Mouse (Mus musculus): ENCODE data around the gene Olfr510.
"Not testable (repeated sequence)": the region's sequence is repeated elsewhere in the genome, so short reads cannot be mapped to it uniquely, and the experiment has no call there.

Gene Olfr510

DNA sequence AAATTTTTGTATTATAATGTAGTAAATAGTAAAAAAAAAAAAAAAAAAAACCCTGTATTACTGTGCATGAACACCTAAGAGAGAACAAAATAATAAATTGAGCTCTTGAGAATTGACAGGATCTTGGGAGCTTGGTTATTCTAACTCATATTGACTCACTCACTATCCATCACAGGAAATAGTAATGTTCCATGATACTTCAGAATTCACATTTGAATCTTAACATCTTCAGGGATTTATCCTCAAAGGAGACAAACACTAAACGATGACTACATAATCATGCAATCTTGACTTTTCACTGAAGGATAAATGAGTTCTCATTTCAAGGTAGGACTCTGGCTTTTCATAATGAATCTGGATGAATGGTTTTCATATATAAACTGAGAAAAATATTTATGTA is at the start of gene Olfr510:
TSS of gene Olfr510 (plus strand) at position 301 of the 400 bp plus-strand sequence.
- in situ Hi-C loops (cut with MboI, MseI), result no loop called here

DNA sequence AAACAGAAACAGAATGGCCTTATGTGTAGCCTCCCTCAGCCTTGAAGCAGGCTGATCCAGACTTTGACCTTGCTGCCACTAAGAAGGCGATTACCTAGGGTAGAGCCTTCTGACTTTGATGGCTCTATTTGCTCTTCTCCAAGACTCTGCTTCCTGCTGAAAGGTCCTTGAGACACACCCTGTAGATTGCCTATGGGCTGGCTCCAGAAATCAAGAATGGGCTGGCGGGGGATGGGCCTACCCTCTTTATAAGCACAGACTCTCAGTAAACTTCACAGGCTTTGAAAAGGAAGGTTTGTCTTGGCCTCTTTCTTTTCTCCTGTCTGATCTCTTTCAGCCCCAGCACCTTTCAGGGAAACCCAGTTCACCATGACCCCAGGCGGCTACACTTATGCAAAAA is 49.4 kb upstream of the Olfr510 start:
- in situ Hi-C loops (cut with MboI, MseI), result not testable (repeated sequence)

DNA sequence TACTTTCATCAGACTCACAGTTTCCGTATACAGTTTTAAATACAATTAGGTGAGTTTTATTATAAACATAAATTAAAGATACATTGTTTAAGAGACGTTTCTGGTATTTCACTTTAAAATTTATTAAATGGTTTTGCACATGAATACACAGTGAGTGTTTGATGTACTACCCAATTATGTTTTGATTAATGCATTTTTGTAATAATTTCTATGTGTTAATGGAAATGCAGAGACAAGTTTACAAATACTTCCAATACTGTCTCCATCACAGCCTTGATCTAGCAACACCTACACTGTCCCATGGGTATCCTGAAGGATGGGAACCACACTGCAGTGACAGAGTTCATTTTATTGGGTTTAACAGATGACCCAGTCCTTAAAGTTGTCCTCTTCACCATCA is 44.7 kb upstream of the Olfr510 start, which contains the start of gene Olfr507:
TSS of gene Olfr507 (plus strand) at position 301 of the 400 bp plus-strand sequence.
- in situ Hi-C loops (cut with MboI, MseI), result no loop called here

DNA sequence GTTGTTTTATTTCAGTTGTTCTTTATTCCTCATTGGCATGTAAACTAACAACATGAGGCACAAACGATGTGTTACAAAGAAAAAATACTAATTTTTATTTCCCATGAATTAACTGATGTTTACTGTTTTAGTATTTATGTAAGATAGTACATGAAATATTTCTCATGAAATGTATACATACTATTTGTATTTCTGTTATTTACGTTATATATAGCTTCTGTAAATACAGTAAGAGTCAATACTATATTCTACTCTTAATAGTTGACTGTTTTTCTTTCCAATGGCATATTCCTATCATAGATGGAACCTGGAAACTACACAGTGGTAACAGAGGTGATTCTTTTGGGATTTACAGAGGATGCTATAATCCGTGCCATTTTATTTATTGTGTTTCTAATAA is 36.5 kb upstream of the Olfr510 start, which contains the start of gene Olfr508:
TSS of gene Olfr508 (plus strand) at position 301 of the 400 bp plus-strand sequence.
- in situ Hi-C loops (cut with MboI, MseI), result no loop called here

DNA sequence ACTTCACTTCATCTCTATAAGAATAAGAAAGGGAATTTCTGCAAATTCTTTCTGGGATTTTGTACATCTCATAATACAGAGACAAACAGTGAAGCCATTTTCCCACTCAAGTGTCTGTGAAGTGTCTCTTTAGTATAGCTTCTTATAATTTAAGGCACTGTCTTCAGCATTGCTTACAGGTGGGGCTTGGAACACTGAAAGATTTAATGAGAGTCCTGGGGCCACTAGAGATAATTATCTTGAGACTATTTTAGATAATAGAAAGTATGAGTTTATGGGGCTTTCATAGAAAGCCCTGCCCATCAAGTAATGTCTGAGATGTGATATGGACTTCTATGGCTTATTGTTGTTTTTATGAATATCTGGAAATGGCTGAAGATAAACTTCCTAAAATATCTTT is 14.4 kb upstream of the Olfr510 start, which contains the start of gene Olfr509:
TSS of gene Olfr509 (minus strand) at position 101 of the 400 bp plus-strand sequence.
- in situ Hi-C loops (cut with MboI, MseI), result no loop called here

DNA sequence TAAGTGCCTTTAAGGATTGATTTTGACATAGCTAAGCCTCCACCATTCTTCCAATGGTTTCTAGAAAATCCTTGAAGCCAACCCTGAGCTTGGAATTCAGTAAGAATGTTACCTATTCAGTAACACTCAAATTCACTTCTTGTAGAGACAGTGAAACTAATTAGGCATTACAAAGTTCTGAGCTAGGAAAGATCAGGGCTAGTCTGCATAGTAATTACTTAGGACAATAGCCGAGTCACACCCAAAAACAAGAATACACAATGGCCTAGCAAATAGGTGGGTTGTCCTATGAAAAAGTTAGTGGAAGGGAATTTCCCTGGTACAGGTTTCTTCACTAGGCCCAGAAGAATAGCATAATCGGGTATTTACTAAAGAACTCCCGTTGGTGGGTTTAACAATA is 3.8 kb upstream of the Olfr510 start:
- in situ Hi-C loops (cut with MboI, MseI), result no loop called here

DNA sequence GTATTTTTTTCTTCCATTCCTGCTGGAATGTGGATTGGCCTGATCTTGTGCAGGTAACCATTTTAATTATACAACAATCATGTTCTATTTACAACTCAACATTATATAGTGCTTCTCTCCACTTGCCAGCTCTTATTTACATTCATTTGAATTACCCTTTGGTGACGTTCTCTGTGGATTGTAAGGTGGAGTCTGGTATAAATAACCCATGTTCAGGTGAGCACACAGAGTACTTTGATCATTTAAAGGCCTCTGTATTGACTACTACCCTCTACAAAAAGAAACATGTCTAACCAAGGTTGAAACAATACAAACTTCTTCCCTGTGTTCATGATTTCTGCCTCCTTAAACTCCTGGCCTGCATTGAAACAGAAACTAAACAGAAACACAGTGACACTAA is 4.8 kb downstream of the Olfr510 start:
- in situ Hi-C loops (cut with MboI, MseI), result no loop called here

DNA sequence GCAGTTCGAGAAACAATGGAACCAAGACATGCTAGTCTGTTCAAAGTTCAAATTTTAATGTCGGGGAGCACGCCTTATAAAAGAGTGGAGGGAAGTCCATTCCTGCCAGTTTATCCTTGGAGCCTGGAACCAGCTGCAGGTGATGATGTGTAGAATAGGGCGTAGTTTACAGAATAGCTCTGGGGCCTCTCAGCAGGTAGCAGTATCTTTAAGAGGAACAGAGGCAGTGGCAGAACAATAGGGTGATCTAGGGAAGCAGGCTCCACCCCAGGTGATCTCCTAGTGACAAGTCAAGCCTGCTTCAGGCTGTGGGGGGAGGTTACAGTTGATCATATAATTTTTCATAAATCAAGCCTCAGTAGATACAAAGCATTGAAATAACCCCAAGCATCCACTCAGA is 12.7 kb downstream of the Olfr510 start:
- in situ Hi-C loops (cut with MboI, MseI), result no loop called here

DNA sequence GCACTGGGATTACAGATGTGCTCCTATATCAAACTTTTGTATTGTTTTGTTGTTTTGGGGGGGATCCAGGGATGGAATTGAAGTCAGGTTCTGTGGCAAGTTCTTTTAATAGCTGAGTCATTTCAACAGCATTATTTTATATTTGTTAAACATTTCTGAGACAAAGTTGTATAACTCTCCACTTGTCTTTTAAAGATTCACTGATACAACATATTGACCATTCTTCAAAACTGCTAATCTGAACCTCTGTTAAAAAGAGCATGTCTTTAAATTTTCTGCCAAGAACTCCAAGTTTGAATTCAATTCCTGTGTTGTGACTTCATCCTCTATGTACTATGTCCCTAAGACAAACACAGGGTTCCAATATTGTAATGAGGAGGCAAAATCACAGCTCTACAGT is 46.8 kb downstream of the Olfr510 start, which contains the start of gene Olfr512:
TSS of gene Olfr512 (plus strand) at position 301 of the 400 bp plus-strand sequence.
- in situ Hi-C loops (cut with MboI, MseI), result no loop called here
